Mouse (Mus musculus) ES-E14 (cell line): ENCODE measurements around the gene Slc25a20. TPM values are rescaled to one million over a fixed set of nuclear protein-coding genes. Genes with fewer than 3 reads are reported as not detected.

Experiments
- DNase-seq: peaks from one replicate; pipeline ENCODE4 v3.0.0-alpha.2; 2013; ENCODE audit warnings: low read depth, low spot score
- H3K27ac ChIP-seq: 2 replicates; pipeline ENCODE4 v1.5.1; 2012; ENCODE audit warnings: low read depth, mild to moderate bottlenecking, low read length, moderate library complexity, mixed read lengths; ENCODE audit not compliant: poor library complexity, insufficient read depth, severe bottlenecking
- H3K36me3 ChIP-seq: 2 replicates; pipeline ENCODE4 v1.6.1; 2012; ENCODE audit warnings: mild to moderate bottlenecking, low read length, moderate library complexity, mixed read lengths; ENCODE audit not compliant: control insufficient read depth, poor library complexity, insufficient read depth, severe bottlenecking
- H3K4me1 ChIP-seq, 2 experiments: fragments of 150-350 bp in 1 of 2; sonication (generic) in 1 of 2; 2 replicates each; pipeline ENCODE4 v1.6.1; 2012; ENCODE audit warnings: low read length in 2 of 2, mild to moderate bottlenecking in 1 of 2, mixed read lengths in 1 of 2; ENCODE audit not compliant: control insufficient read depth in 2 of 2, insufficient read depth in 2 of 2, poor library complexity in 1 of 2
- H3K4me3 ChIP-seq, 2 experiments: fragments of 150-350 bp in 1 of 2; sonication (generic) in 1 of 2; 2 replicates each; pipeline ENCODE4 v1.5.1; 2012; ENCODE audit warnings: low read length in 2 of 2, low read depth in 1 of 2, mild to moderate bottlenecking in 1 of 2, mixed read lengths in 1 of 2; ENCODE audit not compliant: insufficient read depth in 1 of 2, poor library complexity in 1 of 2, severe bottlenecking in 1 of 2
- H3K9ac ChIP-seq: 2 replicates; pipeline ENCODE4 v1.6.1; 2012; ENCODE audit warnings: low read depth, mild to moderate bottlenecking, low read length, mixed read lengths; ENCODE audit not compliant: poor library complexity, insufficient read depth, severe bottlenecking
- H3K9me3 ChIP-seq: fragments of 150-350 bp; sonication (generic); 2 replicates; pipeline ENCODE4 v1.6.1; 2012; ENCODE audit warnings: low read depth, mild to moderate bottlenecking, low read length; ENCODE audit not compliant: control insufficient read depth, insufficient read depth
- CHD2 ChIP-seq: IDR thresholded peaks from 2 replicates; pipeline ENCODE4 v1.6.1; 2014; ENCODE audit warnings: mild to moderate bottlenecking, low read depth, low read length, inconsistent platforms
- HCFC1 ChIP-seq: IDR thresholded peaks from 2 replicates; pipeline ENCODE4 v1.6.1; 2012; ENCODE audit warnings: low read length, inconsistent platforms, borderline replicate concordance; ENCODE audit not compliant: insufficient read depth
- MAFK ChIP-seq: IDR thresholded peaks from 2 replicates; pipeline ENCODE4 v1.6.1; 2014; ENCODE audit warnings: mild to moderate bottlenecking, low read depth, low read length, inconsistent platforms; ENCODE audit not compliant: insufficient read depth
- ZC3H11A ChIP-seq: IDR thresholded peaks from 2 replicates; pipeline ENCODE4 v1.6.1; 2012; ENCODE audit warnings: low read depth, mild to moderate bottlenecking, inconsistent platforms, low read length, borderline replicate concordance
- ZNF384 ChIP-seq: IDR thresholded peaks from 2 replicates; pipeline ENCODE4 v1.6.1; 2012; ENCODE audit warnings: low read depth, low read length, inconsistent platforms
- in situ Hi-C, 2 experiments: fragments of 600-800 bp; cut with MboI; formaldehyde crosslinking; loops; one replicate each; pipeline ENCODE4 v1.15.1; 2025; ENCODE audit warnings: low sequenced_read_pairs in 2 of 2, inconsistent platforms in 1 of 2; ENCODE audit not compliant: unreplicated experiment in 2 of 2
- total RNA-seq: library from RNA; depleted of rRNA; stranded (reverse); fragments of 300-350 nt; gene quantifications from 2 replicates; pipeline ENCODE4 v1.2.3, GENCODE M21; 2012

Gene Slc25a20
- total RNA-seq, 1 experiment, result 59.4 TPM

GRCm38 (mm10) chr9:108703373-108704110 is 41.7 kb downstream of the Slc25a20 start:
- H3K36me3 ChIP-seq, result no peaks in the 10 kb centered on the region
- no peak overlapping the region for H3K4me3 ChIP-seq
- peak overlapping the region; percentile 4; the same call in 1 of the 2 replicates for H3K27ac ChIP-seq
- H3K4me1 ChIP-seq, result peaks cover 1 to 7% of the 10 kb centered on the region in 2 experiments; a peak in 3 of 4 replicates
- H3K9ac ChIP-seq, result no peak overlapping the region
- H3K9me3 ChIP-seq, result no peaks in the 10 kb centered on the region
- DNase-seq, result no peak
- in situ Hi-C loops, result no loop called here
- no peak for TF ChIP-seq CHD2
- no peak for TF ChIP-seq ZC3H11A
- no peak for TF ChIP-seq HCFC1
- no peak for TF ChIP-seq ZNF384
- TF ChIP-seq MAFK, result no peak

GRCm38 (mm10) chr9:108704591-108704990 is 42.7 kb downstream of the Slc25a20 start:
- Histone ChIP-seq H3K9ac (no peak overlapping the region; the same call in 1 of the 2 replicates), H3K4me1 (peaks cover 1 to 8% of the 10 kb centered on the region in 2 experiments; a peak in 3 of 4 replicates), H3K27ac (no peak overlapping the region; the same call in 1 of the 2 replicates), H3K4me3 (no peak overlapping the region), H3K9me3 (no peaks in the 10 kb centered on the region), H3K36me3 (no peaks in the 10 kb centered on the region)
- in situ Hi-C loops, result no loop called here
- no peak for DNase-seq
- no peak for TF ChIP-seq CHD2
- TF ChIP-seq MAFK, result no peak
- TF ChIP-seq ZC3H11A, result no peak
- TF ChIP-seq ZNF384, result no peak
- no peak for TF ChIP-seq HCFC1

GRCm38 (mm10) chr9:108707212-108707611 is 45.3 kb downstream of the Slc25a20 start:
- H3K36me3 ChIP-seq, result no peaks in the 10 kb centered on the region
- no peak overlapping the region; the same call in 1 of the 2 replicates for H3K27ac ChIP-seq
- in situ Hi-C loops, result no loop called here
- TF ChIP-seq MAFK (no peak), CHD2 (no peak), HCFC1 (no peak), ZNF384 (no peak), ZC3H11A (no peak)
- H3K4me3 ChIP-seq, result no peak overlapping the region
- H3K4me1 ChIP-seq, result peaks cover 1 to 10% of the 10 kb centered on the region in 2 experiments; a peak in 2 of 4 replicates
- no peaks in the 10 kb centered on the region for H3K9me3 ChIP-seq
- no peak for DNase-seq
- H3K9ac ChIP-seq, result no peak overlapping the region

GRCm38 (mm10) chr9:108708833-108709232 is 46.9 kb downstream of the Slc25a20 start:
- Histone ChIP-seq H3K9ac (no peak overlapping the region), H3K27ac (no peak overlapping the region), H3K4me1 (peaks cover 1 to 10% of the 10 kb centered on the region in 2 experiments; a peak in 2 of 4 replicates), H3K9me3 (no peaks in the 10 kb centered on the region), H3K4me3 (no peak overlapping the region), H3K36me3 (no peaks in the 10 kb centered on the region)
- in situ Hi-C loops, result no loop called here
- TF ChIP-seq ZNF384, result no peak
- TF ChIP-seq ZC3H11A, result no peak
- no peak for TF ChIP-seq CHD2
- no peak for TF ChIP-seq HCFC1
- no peak for TF ChIP-seq MAFK
- no peak for DNase-seq
